Mouse (Mus musculus): Measurements from ENCODE around the gene Ggta1.
"Not testable (repeated sequence)": the region's sequence is repeated elsewhere in the genome, so short reads cannot be mapped to it uniquely, and the experiment has no call there.

The Ggta1 gene

DNA sequence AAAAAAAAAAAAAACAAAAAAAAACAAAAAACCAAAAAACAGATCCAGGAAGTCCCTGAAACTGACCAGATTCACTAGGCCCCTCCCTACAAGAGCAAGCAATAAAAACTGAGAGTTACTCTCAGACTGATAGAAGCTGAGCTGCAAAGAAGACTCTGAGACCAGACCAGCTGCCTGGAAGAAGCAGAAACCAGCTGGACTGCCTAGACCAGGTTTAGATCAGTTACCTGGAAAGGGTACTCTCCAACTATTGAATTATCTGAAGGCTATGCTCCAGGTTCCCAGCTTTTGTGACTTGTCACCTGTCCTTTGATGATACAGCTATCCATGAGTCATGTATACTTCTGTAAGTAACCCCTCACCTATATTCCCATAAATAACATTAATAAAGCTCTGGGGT lies 3.7 kb downstream of the Ggta1 start:
- no peak for DNase-seq

- DNase-seq: no peak
These were observed 4.6 kb downstream of the Ggta1 start for GRCm38 (mm10) chr2:35458421-35458820.

GRCm38 (mm10) chr2:35453736-35454135 lies 9.3 kb downstream of the Ggta1 start:
- DNase-seq: no peak

GRCm38 (mm10) chr2:35452695-35453094 lies 10.3 kb downstream of the Ggta1 start:
- DNase-seq: not testable (repeated sequence)

DNA sequence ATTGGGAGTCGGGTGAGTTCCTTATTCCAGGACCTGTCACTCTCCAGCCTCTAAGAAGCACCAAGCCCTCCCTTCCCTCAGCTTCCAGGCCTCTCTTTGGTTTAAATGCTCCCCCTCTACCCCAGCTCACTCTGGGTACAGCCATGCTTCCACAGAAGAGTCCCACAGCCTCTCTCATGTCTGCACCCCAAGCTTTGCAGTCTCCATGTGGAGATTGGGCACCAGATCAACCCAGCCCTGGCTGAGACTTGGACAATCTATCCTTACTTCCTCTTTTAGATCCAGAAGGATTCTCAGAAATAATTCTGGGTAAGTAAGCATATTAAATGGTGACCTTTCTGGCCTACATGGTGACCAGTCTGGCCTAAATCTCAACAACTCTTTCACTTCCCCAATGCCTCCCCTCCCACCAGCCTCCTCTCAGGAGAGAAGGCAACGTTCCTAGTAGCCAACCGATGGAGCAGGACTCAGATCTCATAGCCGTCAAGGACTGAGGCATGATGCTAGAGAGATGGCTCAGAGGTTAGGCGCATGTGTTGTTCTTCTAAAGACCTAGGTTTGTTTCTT lies 11.5 kb downstream of the Ggta1 start:
- DNase-seq: no peak

- no peak for DNase-seq
These were observed 12.2 kb downstream of the Ggta1 start for GRCm38 (mm10) chr2:35450856-35451255.

DNA sequence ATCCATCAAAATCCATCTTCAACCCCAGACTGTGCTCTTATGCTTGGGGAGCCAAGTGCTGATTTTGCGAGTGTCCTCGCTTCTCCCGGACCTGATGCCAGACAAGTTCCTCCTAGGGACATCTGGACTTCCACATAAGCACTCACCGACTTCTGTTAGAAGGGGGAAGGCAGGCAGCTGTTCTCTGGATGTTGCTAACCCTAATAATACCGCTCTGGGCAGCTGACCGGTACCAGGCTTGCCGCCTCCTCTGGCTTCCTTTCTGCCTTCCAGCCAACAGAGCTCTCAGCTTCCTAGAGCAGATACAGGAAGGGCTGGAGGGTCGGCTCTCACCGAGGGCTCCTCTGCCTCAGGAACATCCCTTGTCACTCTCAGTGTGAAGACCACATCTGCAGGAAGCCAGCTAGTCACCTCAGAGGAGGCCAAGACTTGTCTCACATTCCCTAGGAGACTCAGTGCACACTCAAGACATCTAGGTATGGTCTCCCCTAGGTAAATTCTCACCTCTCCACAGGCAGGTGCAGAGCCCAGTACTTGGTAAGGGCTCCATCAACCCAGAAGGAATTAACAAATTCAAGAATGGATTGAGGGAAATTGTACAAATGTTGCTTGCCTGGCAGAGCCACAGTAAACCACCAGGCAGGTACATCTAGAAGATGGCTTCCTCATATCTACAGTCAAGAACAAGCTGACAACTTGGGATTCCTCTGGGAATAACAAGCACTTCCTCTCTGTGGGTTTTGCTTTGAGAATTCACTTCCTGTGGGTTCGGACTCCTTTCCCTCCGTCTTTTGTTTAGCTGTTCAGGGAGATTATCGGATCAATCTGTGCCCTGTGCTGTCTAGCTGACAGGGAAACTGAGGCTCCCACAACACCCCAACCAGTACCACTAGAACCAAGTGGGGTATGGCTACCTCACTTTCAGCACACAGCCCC lies 13.1 kb downstream of the Ggta1 start:
- DNase-seq: no peak

- DNase-seq: no peak
These were observed 13.9 kb downstream of the Ggta1 start for GRCm38 (mm10) chr2:35448914-35449670.

- DNase-seq: no peak
These were observed 14.7 kb downstream of the Ggta1 start for GRCm38 (mm10) chr2:35448215-35448913.

GRCm38 (mm10) chr2:35447453-35447852 lies 15.6 kb downstream of the Ggta1 start:
- no peak for DNase-seq

- DNase-seq: no peak
These were observed 16.2 kb downstream of the Ggta1 start for GRCm38 (mm10) chr2:35446798-35447197.

GRCm38 (mm10) chr2:35446300-35446699 lies 16.7 kb downstream of the Ggta1 start:
- DNase-seq: no peak

- no peak for DNase-seq
These were observed 17.4 kb downstream of the Ggta1 start for GRCm38 (mm10) chr2:35445610-35446009.

- no peak for DNase-seq
These were observed 18.2 kb downstream of the Ggta1 start for GRCm38 (mm10) chr2:35444764-35445262.

- peak; percentile 13 for DNase-seq
These were observed 18.9 kb downstream of the Ggta1 start for GRCm38 (mm10) chr2:35443981-35444763.

GRCm38 (mm10) chr2:35443325-35443724 lies 19.7 kb downstream of the Ggta1 start:
- no peak for DNase-seq

DNA sequence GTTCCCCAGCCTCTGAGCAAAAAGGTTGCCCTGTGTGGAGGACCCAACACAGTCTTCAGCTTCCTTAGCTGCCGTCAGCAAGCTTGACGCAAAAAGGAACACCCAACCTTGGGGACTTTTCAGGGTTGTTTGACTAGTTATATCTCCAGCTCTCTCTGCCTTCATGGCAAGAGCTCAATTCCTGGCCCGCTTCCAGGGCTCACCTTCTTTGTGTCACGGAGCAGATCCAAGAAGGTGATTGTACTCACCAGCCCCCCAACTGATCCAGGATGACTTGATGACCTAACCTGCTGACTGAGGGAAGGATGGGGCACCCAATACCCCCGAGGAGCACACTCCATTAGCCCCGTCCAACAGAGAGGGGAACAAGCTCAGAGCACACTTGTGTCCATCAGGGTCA lies 21.0 kb downstream of the Ggta1 start:
- no peak for DNase-seq

DNA sequence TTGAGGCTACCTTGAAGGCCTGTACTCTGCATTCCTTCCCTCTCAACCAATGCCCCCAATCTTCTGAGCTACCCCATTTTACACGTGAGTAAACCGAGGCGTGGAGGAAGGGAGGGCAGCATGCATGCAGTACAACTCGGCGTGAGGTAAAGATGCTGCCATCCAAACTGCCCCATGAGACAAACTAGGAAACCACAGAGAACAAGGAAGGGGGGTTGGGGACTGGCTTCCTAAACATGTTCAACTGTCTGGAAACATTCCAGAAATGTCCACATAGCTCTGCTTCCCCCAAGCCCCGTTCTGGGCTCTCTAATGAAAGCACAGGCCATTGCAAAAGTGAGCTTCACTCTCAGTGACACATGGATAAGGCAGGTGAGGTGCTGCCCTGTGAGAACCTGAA lies 21.6 kb downstream of the Ggta1 start:
- no peak for DNase-seq

DNA sequence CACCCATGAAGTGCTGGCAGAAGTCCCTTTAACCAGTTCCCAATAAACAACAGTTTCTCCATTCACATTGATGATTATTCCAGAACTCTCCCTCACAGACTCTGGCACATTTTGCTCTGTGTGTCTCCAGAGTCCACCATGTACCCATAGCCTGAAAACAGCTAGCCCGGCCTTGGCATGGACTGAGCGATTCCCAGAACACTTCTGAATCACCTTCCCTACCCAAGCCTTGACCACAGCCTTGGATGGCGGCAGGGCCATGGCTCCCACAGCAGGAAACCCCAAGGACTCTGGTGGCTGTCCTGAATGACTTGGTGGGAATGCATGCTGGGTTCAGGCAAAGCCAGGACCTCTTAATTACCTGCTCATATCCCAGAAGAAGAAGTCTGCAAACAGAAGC lies 22.6 kb downstream of the Ggta1 start:
- no peak for DNase-seq

- DNase-seq: no peak
These were observed 25.2 kb downstream of the Ggta1 start for GRCm38 (mm10) chr2:35437796-35438195.

- DNase-seq: no peak
These were observed 28.4 kb downstream of the Ggta1 start for GRCm38 (mm10) chr2:35434576-35435123.

- DNase-seq: no peak
These were observed 29.6 kb downstream of the Ggta1 start for GRCm38 (mm10) chr2:35433428-35433827.
